Mouse (Mus musculus) thymus, postnatal 25 days (tissue): Measurements from ENCODE around the gene Eddm3b.
"Not testable (repeated sequence)": the region's sequence is repeated elsewhere in the genome, so short reads cannot be mapped to it uniquely, and the experiment has no call there.

ENCODE experiments used
- DNase-seq: peaks from one replicate; pipeline ENCODE4 v3.0.0; 2022

The Eddm3b gene

GRCm38 (mm10) chr14:51145521-51145920 is 31.3 kb downstream of the Eddm3b start:
- no peak for DNase-seq

DNA sequence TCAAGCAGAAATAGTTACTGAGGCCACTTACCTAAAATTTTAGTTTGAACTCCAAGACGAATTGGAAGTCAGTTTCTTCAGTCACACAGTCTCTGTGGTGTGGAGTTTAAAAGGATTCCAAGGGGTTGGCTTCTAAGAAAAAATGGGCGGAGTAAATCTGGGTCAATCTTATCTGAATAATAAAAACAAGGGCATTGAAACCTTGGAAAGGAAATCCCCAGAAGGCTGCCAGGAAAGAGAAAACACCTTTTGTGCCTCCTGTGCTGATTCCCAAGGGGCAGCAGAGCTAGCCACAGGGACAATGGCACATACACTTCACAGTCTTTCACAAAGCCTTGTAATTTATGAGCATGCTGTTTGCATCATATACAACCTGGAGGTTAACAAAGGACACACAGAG is 32.5 kb downstream of the Eddm3b start, which contains the start of gene Rnase1:
TSS of gene Rnase1 (minus strand) at position 101 of the 400 bp plus-strand sequence.
- DNase-seq = no peak

- no peak for DNase-seq
Observed at GRCm38 (mm10) chr14:51148006-51148405, 33.8 kb downstream of the Eddm3b start.

DNA sequence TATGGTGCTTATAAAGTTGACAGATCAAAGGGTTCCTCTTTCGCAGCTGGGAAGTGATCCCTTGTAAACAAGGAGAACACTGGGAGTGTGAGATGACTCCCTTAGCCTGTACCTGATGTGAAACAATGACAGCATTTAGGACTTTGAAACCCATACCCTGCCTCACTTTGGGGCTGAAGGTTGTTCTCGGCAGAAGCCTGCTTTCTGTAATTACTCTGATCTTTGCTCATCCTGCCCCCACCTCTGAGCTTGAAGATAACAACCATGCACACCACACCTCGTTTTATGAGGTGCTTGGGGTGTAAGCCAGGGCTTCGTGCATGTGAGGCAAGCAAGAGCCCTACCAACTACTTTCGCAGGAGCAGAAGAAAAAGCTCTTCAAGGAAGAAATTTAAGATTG is 34.9 kb downstream of the Eddm3b start:
- DNase-seq = no peak

DNA sequence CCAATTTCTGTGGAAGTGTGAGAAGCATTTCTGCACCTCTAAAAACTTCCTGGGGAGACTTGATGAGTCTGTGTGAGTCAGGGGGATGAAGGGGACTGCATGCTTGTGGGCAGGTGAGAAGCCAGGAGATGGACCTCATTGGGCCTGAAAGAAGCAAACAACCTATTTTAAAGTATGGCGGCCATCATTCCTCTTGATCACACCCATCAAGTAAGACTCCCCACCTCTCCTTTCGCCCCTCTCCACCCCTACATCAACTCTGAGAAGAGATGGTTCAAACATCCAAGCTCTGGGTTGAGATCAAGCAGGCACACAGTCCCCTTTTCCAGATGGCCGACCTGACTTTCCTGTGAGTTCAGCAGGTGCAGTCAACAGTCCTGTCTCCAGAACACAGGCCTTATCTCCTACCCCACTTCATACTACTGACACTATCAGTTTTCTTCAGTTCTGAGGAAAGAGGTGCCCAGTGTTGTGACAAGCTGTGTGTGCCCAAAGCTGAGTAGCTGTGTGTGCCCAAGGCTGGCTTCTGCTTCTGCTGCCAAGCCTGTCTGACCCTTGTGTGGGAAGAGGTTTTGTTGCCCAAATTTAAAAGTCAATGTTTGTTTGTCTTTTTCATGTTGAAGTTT is 36.1 kb downstream of the Eddm3b start:
- no peak for DNase-seq

DNA sequence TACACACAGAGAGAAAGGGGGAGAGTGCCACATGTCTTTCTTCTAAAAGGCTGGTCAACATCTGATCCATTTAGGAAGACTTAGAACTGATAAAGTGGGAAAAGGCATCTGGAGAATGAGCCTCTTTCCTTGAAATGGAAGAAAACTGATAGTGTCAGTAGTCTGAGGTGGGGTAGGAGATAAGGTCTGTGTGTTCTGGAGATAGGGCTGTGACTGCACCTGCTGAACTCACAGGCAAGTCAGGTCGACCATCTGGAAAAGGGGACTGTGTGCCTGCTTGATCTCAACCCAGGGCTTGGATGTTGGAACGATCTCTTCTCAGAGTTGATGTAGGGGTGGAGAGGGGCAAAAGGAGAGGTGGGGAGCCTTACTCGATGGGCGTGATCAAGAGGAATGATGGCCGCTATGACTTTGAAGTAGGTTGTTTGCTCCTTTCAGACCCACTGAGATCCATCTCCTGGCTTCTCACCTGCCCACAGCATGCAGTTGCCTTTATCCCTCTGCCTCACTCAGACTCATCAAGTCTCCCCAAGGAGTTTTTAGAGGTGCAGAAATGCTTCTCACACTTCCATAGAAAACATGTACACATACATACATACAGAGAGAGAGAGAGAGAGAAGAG is 38.1 kb downstream of the Eddm3b start:
- DNase-seq = no peak

DNA sequence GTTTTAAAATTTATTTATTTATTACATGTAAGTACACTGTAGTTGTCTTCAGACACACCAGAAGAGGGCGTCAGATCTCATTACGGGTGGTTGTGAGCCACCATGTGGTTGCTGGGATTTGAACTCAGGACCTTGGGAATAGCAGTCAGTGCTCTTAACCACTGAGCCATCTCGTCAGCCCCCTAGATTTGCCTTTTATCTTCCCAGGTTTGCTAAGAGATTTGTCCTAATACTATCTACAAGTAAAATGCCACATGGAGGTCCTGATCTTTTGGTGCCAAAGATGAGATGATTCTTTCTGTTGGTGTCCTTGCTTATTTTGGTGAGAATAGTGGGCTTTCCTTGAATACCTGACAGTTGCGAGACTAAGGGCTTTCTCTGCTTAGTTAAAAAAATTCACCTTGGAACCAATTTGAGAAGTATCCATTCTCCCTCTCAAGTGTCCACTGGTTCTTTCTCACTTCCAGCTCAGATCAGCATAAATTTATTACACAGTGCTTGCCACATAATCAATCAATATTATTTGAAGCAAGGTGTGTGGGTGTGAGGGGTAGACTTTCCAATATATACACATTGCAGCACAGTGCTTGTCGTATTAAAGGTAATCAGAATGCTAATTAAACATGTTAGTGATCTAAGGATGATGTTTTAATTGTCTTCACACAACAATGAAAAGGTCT is 42.0 kb downstream of the Eddm3b start:
- DNase-seq = no peak

- DNase-seq = no peak
Observed at GRCm38 (mm10) chr14:51156736-51157068, 42.5 kb downstream of the Eddm3b start.

GRCm38 (mm10) chr14:51157072-51157471 is 42.8 kb downstream of the Eddm3b start:
- DNase-seq = no peak

DNA sequence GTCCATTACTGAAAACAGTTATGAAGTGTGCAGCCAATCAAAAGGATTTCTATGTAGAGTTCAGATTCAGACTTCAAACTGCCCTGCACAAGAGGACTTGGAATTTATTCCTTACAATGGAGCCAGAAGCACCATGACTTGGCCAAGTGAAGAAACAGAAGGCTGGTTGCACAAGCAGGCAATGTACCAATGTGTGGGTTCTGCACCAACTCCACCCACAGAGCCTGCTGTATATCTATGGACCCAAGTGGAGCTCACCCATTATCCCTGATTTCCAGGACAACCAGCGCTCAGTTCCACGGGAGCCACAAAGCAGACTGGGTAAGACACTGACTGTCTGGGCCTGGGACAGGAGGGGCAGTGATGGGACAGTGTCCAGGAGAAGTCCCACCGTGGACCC is 47.8 kb downstream of the Eddm3b start, which contains the start of gene Rnase2b:
TSS of gene Rnase2b (plus strand) at position 285 of the 400 bp plus-strand sequence.
- not testable (repeated sequence) for DNase-seq

GRCm38 (mm10) chr14:51163323-51163722 is 49.1 kb downstream of the Eddm3b start:
- DNase-seq = not testable (repeated sequence)

DNA sequence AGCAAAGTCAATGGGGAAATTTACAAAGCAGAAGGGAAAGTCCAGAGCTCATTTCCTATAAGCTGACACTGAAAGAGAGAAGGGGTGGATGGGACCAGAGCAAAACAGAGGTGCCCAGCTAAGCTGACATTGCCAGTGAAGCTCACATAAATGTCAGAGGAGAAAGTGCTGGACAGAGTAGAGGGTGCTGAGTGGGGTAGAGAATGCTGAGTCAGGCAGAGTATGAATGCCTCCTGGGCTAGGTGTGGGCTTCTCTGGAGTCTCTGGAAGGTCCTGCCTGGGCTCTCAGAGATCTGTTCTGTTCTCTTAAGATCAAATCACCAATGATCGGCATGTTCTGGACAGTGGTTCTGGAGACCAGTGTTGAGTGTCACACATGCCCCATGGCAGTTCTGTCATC is 51.2 kb downstream of the Eddm3b start:
- DNase-seq = no peak

DNA sequence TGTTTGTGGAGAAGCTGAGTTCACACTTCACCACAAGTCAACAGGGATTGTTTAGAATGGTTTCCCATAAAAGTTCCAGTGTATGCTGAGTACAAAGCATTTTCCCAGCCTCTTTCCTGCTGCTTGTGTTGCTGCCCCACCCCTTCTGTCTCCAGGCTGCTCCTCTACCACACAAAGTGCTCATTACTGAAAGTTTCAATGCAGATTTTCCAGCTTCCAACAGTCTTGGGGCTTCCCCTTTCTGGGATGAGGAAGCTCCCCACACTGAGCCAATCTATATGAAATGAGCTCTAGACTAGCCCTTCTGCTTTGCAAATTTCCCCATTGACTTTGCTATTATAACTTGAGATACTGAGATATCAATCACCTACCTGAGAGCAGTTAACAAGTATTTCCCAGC is 51.8 kb downstream of the Eddm3b start:
- DNase-seq = no peak
